Mouse (Mus musculus) urinary bladder, postnatal 4 days (tissue): ENCODE measurements at regions not wholly inside any gene's neighbourhood (a gene's known extent, or its start where the extent isn't known, plus 50 kb on each side); places are given as distances from the start of the nearest gene placed in this dataset.

ENCODE experiments used
- DNase-seq, 2 experiments: peaks; one replicate each; pipeline ENCODE4 v3.0.0; 2021 to 2022; ENCODE audit warnings: low spot score in 2 of 2

GRCm38 (mm10) chr16:26302045-26302444, 69.6 kb downstream of the Cldn1 start:
- DNase-seq = no peak

GRCm38 (mm10) chr16:26291692-26292091, 79.9 kb downstream of the Cldn1 start:
- no peak for DNase-seq

- no peak for DNase-seq
Measured at GRCm38 (mm10) chr16:26285627-26286026, 86.0 kb downstream of the Cldn1 start.

GRCm38 (mm10) chr16:26284713-26285112, 86.9 kb downstream of the Cldn1 start:
- DNase-seq = no peak

GRCm38 (mm10) chr16:26282418-26282817, 89.2 kb downstream of the Cldn1 start:
- peak in 1 of 2 experiments; percentile 21 for DNase-seq

- DNase-seq = no peak
Measured at GRCm38 (mm10) chr16:26281496-26281895, 90.1 kb downstream of the Cldn1 start.

- DNase-seq = no peak
Measured at GRCm38 (mm10) chr16:26276789-26277188, 94.9 kb downstream of the Cldn1 start.

GRCm38 (mm10) chr16:26252824-26253223, 118.8 kb downstream of the Cldn1 start:
- DNase-seq = no peak

GRCm38 (mm10) chr16:26251698-26252097, 119.9 kb downstream of the Cldn1 start:
- no peak for DNase-seq

- DNase-seq = no peak
Measured at GRCm38 (mm10) chr16:26251027-26251426, 120.6 kb downstream of the Cldn1 start.

GRCm38 (mm10) chr16:26248939-26249338, 122.7 kb downstream of the Cldn1 start:
- no peak for DNase-seq

GRCm38 (mm10) chr16:26247926-26248325, 123.7 kb downstream of the Cldn1 start:
- DNase-seq = no peak

GRCm38 (mm10) chr16:26235239-26235638, 129.7 kb upstream of the P3h2 start:
- DNase-seq = no peak

GRCm38 (mm10) chr16:26234113-26234512, 128.5 kb upstream of the P3h2 start:
- peak; percentile 45 to 80 for DNase-seq

- DNase-seq = no peak
Measured at GRCm38 (mm10) chr16:26231110-26231509, 125.5 kb upstream of the P3h2 start.

- no peak for DNase-seq
Measured at GRCm38 (mm10) chr16:26211418-26211817, 105.8 kb upstream of the P3h2 start.

GRCm38 (mm10) chr16:26199125-26199524, 93.5 kb upstream of the P3h2 start:
- no peak for DNase-seq

GRCm38 (mm10) chr16:26196345-26196744, 90.8 kb upstream of the P3h2 start:
- DNase-seq = no peak

- DNase-seq = no peak
Measured at GRCm38 (mm10) chr16:26185288-26186281, 80.0 kb upstream of the P3h2 start.

- DNase-seq = no peak
Measured at GRCm38 (mm10) chr16:26184647-26185262, 79.2 kb upstream of the P3h2 start.

GRCm38 (mm10) chr16:26183530-26183929, 77.9 kb upstream of the P3h2 start:
- DNase-seq = no peak

- no peak for DNase-seq
Measured at GRCm38 (mm10) chr16:26181716-26182115, 76.1 kb upstream of the P3h2 start.

- DNase-seq = no peak
Measured at GRCm38 (mm10) chr16:26171441-26171840, 65.9 kb upstream of the P3h2 start.
